Mouse (Mus musculus): Measurements from ENCODE around the gene Kcnb1. TPM values are rescaled to one million over a fixed set of nuclear protein-coding genes. Genes with fewer than 3 reads are reported as not detected.

The Kcnb1 gene
- polyA plus RNA-seq, 1 experiment from 2014 or later, result 0.24 TPM

DNA sequence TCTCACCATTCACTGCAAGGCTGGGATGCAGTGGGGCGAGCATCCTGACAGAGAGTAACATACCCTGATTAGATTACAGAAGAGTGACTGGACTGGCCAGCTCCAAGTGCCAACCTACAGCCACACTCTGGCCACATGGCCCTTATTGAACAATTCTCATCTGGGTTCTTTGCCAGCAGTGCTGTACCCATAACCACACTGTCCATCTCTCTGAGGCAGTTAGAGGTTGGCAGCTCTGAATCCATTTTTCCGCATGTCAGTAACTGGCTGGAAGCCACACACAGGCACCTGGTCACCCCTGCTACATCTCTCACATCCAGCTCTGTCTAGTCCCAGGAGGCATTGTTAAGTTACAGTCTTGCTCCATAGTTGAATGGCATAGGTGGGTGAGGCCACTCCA lies 46.0 kb downstream of the Kcnb1 start:
- Histone ChIP-seq H3K36me3 (no peaks in the 10 kb centered on the region), H3K4me1 (replicated peaks) (peaks cover 6% of the 10 kb centered on the region), H3K9ac (no peak overlapping the region), H3K4me2 (no peak overlapping the region), H3K4me3 (no peak overlapping the region), H3K9me3 (replicated peaks) (no peaks in the 10 kb centered on the region), H3K27me3 (replicated peaks) (peaks cover 30% of the 10 kb centered on the region), H3K27ac (ENCODE audit: poor library complexity, severe bottlenecking) (no peak overlapping the region)
- no peak for ATAC-seq (ENCODE audit: insufficient number of reproducible peaks, low FRiP score)
- WGBS, result 62% methylated on average over 2 of the region's 2 CpGs

DNA sequence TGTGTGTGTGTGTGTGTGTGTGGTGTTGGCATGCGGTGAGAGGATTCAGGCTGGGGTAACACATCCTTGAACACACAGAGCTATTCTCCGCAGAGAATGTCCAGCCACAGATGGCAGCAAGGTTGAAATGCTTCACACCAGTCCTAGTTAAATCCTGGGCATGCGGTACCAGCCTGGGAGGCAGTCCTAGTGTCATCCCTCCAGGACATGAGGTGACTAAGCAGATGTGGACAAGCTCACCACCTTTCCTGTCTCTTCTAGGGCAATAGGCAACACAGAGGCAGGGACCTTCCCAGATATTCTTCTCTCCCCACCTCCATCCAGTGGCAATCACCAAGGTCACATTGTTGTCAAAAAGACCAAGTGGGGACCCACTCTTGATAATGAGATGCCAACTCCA lies 47.7 kb downstream of the Kcnb1 start:
- no peak overlapping the region for H3K4me3 ChIP-seq
- WGBS, result 92% methylated on average over 3 of the region's 3 CpGs
- peaks cover 6% of the 10 kb centered on the region for H3K4me1 ChIP-seq (replicated peaks)
- H3K9ac ChIP-seq, result no peak overlapping the region
- peaks cover 30% of the 10 kb centered on the region for H3K27me3 ChIP-seq (replicated peaks)
- H3K9me3 ChIP-seq (replicated peaks), result no peaks in the 10 kb centered on the region
- no peak overlapping the region for H3K4me2 ChIP-seq
- H3K36me3 ChIP-seq, result no peaks in the 10 kb centered on the region
- ATAC-seq (ENCODE audit: insufficient number of reproducible peaks, low FRiP score), result 0 out of 2 replicates have a peak, but pooled peaks have one; percentile 65
- no peak overlapping the region for H3K27ac ChIP-seq (ENCODE audit: poor library complexity, severe bottlenecking)

DNA sequence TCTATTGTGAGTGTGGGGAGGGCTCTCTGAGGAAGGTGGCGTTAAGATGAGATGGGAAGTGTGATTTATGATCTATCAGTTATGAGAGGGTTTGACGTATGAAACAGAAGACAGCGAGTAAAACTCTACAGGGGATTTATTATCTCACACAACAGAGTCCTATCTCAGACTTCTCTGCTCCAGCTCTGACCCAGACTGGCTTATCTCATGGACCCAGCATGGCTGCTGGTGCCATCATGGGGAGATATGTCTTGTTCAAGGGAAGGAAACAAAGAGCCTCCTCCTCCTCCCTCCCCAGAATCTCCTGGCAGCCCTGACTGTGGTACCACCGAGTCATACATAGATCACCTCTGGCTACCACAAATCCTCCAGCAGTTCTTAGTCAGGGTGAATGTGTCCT lies 48.1 kb downstream of the Kcnb1 start:
- Histone ChIP-seq H3K9ac (no peak overlapping the region), H3K4me3 (no peak overlapping the region), H3K9me3 (replicated peaks) (no peaks in the 10 kb centered on the region), H3K4me2 (no peak overlapping the region), H3K27ac (ENCODE audit: poor library complexity, severe bottlenecking) (no peak overlapping the region), H3K27me3 (replicated peaks) (peaks cover 30% of the 10 kb centered on the region), H3K4me1 (replicated peaks) (peaks cover 6% of the 10 kb centered on the region), H3K36me3 (no peaks in the 10 kb centered on the region)
- ATAC-seq (ENCODE audit: insufficient number of reproducible peaks, low FRiP score), result peak; percentile 90
- WGBS, result 54% methylated on average over 4 of the region's 4 CpGs

DNA sequence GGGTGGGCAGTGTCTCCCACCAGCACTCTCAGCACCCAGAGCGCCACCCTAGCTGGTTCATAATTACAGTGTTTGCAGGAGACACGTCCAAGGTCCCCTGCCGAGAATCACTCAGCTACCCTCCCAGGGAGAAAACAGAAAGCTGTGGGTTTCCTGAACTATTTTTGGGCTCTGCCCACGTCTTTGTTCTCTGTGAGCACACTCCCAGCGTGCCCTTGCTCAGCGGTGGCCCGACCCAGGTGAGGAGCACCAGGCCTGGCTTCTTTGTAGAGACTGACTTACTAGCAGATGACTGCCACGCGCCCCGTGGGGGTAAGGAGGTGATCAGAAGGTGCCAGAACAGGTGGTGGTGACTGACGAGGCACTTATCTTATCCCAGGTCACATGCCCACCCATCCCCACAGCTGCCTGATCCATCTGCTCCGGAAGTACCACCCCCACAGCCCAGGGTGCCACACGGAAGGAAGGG lies 50.1 kb downstream of the Kcnb1 start:
- no peaks in the 10 kb centered on the region for H3K9me3 ChIP-seq (replicated peaks)
- peaks cover 7% of the 10 kb centered on the region for H3K4me1 ChIP-seq (replicated peaks)
- 35% methylated on average over 13 of the region's 13 CpGs for WGBS
- peaks cover 24% of the 10 kb centered on the region for H3K27me3 ChIP-seq (replicated peaks)
- no peak for ATAC-seq (ENCODE audit: insufficient number of reproducible peaks, low FRiP score)
- no peaks in the 10 kb centered on the region for H3K36me3 ChIP-seq
- H3K27ac ChIP-seq (ENCODE audit: poor library complexity, severe bottlenecking), result no peak overlapping the region
- H3K9ac ChIP-seq, result no peak overlapping the region
- no peak overlapping the region for H3K4me3 ChIP-seq
- H3K4me2 ChIP-seq, result no peak overlapping the region

- Histone ChIP-seq H3K9me3 (replicated peaks) (no peaks in the 10 kb centered on the region), H3K27ac (ENCODE audit: poor library complexity, severe bottlenecking) (no peak overlapping the region), H3K36me3 (no peaks in the 10 kb centered on the region), H3K27me3 (replicated peaks) (peaks cover 12% of the 10 kb centered on the region), H3K4me1 (replicated peaks) (peaks cover 18% of the 10 kb centered on the region), H3K4me2 (no peak overlapping the region), H3K9ac (no peak overlapping the region), H3K4me3 (no peak overlapping the region)
- 61% methylated on average over 6 of the region's 6 CpGs for WGBS
- ATAC-seq (ENCODE audit: insufficient number of reproducible peaks, low FRiP score), result no peak
These were observed 51.3 kb downstream of the Kcnb1 start for GRCm38 (mm10) chr2:167138611-167139010.

GRCm38 (mm10) chr2:167136909-167137308 lies 53.0 kb downstream of the Kcnb1 start:
- whole genome bisulfite sequencing, result 72% methylated on average over 14 of the region's 14 CpGs

DNA sequence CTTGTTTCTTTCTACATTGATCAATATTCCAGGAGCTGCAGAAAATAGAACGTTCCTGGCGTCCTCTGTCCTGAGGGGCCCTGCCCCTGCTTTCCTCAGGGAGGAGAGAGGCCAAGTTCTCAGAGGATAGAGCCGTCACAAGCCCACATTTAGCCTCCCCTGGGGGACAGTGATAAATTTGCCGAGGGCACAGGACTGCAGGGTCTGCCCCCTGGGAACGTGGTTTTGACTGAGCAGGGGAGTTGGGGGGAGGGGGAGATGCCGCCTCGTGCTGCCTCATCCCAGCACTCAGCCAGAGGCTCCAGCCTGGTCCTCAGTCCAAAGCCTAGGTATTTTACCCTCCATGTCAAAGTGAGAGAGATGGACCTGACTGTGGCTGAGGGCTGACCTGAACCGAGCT lies 57.9 kb downstream of the Kcnb1 start:
- Histone ChIP-seq H3K27ac (ENCODE audit: poor library complexity, severe bottlenecking) (no peak overlapping the region), H3K27me3 (replicated peaks) (peaks cover 31% of the 10 kb centered on the region), H3K9me3 (replicated peaks) (0 out of 2 replicates have a peak, but pooled peaks cover 1% of the 10 kb centered on the region), H3K4me3 (no peak overlapping the region), H3K4me1 (replicated peaks) (peaks cover 31% of the 10 kb centered on the region), H3K9ac (no peak overlapping the region), H3K36me3 (no peaks in the 10 kb centered on the region), H3K4me2 (no peak overlapping the region)
- no peak for ATAC-seq (ENCODE audit: insufficient number of reproducible peaks, low FRiP score)
- 30% methylated on average over 8 of the region's 8 CpGs for WGBS

More at GRCm38 (mm10) chr2:167136909-167137308, 53.0 kb downstream of the Kcnb1 start:
- Histone ChIP-seq H3K4me1 (replicated peaks) (peaks cover 18% of the 10 kb centered on the region), H3K27ac (ENCODE audit: poor library complexity, severe bottlenecking) (no peak overlapping the region), H3K27me3 (replicated peaks) (peaks cover 9% of the 10 kb centered on the region), H3K9me3 (replicated peaks) (no peaks in the 10 kb centered on the region), H3K4me3 (no peak overlapping the region), H3K4me2 (no peak overlapping the region), H3K9ac (no peak overlapping the region), H3K36me3 (no peaks in the 10 kb centered on the region)
- no peak for ATAC-seq (ENCODE audit: insufficient number of reproducible peaks, low FRiP score)

DNA sequence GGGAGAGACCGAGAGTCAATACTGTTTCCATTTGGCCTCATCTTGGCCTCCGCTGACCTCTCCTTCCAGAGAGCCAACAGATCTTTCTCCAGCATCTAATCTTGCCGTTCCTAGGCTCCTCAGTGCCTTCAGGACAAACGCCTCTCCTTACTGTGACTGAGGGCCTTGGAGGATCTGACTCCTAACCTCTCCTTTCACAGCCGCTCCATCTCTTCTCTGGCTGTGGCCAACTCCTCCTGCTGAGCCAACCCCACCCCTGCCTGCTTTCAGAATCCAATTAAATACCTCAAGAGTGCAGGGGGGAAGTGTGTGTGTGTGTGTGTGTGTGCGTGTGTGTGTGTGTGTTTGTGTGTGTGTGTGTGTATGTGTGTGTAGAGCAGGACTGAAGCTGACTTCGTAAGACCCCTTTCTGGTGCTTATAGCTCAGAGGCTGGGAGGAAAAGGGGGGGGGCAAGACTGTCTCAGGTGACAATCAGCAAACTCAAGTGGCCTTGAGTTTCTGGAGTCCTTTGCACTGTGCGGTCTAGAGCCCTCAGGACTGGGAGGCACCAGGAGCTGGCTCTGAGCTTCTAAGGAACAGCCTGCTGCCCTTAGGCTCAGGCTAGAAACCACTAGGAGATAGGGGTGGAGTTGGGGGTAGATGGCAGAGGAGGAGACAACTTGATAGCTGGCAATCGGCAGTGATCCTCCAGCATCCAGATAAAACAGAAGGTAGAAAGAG lies 59.7 kb downstream of the Kcnb1 start:
- 39% methylated on average over 9 of the region's 9 CpGs for WGBS
- H3K27ac ChIP-seq (ENCODE audit: poor library complexity, severe bottlenecking), result no peak overlapping the region
- peaks cover 22% of the 10 kb centered on the region for H3K27me3 ChIP-seq (replicated peaks)
- 0 out of 2 replicates have a peak, but pooled peaks cover 3% of the 10 kb centered on the region for H3K9me3 ChIP-seq (replicated peaks)
- no peak overlapping the region for H3K4me3 ChIP-seq
- no peak for ATAC-seq (ENCODE audit: insufficient number of reproducible peaks, low FRiP score)
- H3K36me3 ChIP-seq, result no peaks in the 10 kb centered on the region
- peak overlapping the region; percentile 70 for H3K4me2 ChIP-seq
- H3K9ac ChIP-seq, result no peak overlapping the region
- H3K4me1 ChIP-seq (replicated peaks), result peaks cover 31% of the 10 kb centered on the region

DNA sequence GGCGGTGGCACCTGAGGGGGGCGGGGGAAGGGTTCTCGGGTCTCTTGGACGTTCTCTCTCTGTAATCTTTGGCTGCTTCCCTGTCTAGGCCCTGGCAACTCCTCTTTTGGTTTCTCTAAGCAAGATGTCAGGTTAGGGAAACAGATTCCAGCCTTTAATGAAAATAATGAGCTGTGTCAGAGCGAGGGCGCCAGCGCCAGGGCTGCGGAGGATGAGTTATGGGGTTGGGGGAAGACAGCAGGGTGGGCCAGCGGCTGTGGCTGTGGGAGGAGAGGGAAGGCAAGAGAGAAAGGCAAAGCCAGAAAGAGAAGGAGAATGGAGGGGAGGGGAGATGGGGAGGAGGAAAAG lies 60.4 kb downstream of the Kcnb1 start:
- Histone ChIP-seq H3K27me3 (replicated peaks) (peaks cover 25% of the 10 kb centered on the region), H3K9me3 (replicated peaks) (0 out of 2 replicates have a peak, but pooled peaks cover 3% of the 10 kb centered on the region), H3K36me3 (no peaks in the 10 kb centered on the region), H3K27ac (ENCODE audit: poor library complexity, severe bottlenecking) (no peak overlapping the region), H3K9ac (peak overlapping the region; percentile 52; the same call in 1 of the 2 replicates), H3K4me1 (replicated peaks) (peaks cover 28% of the 10 kb centered on the region), H3K4me3 (peak overlapping the region; percentile 39), H3K4me2 (peak overlapping the region; percentile 70)
- WGBS, result 25% methylated on average over 9 of the region's 9 CpGs
- ATAC-seq (ENCODE audit: insufficient number of reproducible peaks, low FRiP score), result no peak

- H3K27ac ChIP-seq (ENCODE audit: poor library complexity, severe bottlenecking), result no peak overlapping the region
- H3K9me3 ChIP-seq (replicated peaks), result 0 out of 2 replicates have a peak, but pooled peaks cover 3% of the 10 kb centered on the region
- H3K4me3 ChIP-seq, result peak overlapping the region; percentile 39
- peaks cover 23% of the 10 kb centered on the region for H3K4me1 ChIP-seq (replicated peaks)
- peak overlapping the region; percentile 52; the same call in 1 of the 2 replicates for H3K9ac ChIP-seq
- peak overlapping the region; percentile 70 for H3K4me2 ChIP-seq
- no peaks in the 10 kb centered on the region for H3K36me3 ChIP-seq
- peak; percentile 56 for ATAC-seq (ENCODE audit: insufficient number of reproducible peaks, low FRiP score)
- WGBS, result 36% methylated on average over 20 of the region's 20 CpGs
- H3K27me3 ChIP-seq (replicated peaks), result peaks cover 25% of the 10 kb centered on the region
These were observed 61.0 kb downstream of the Kcnb1 start for GRCm38 (mm10) chr2:167128699-167129607.

DNA sequence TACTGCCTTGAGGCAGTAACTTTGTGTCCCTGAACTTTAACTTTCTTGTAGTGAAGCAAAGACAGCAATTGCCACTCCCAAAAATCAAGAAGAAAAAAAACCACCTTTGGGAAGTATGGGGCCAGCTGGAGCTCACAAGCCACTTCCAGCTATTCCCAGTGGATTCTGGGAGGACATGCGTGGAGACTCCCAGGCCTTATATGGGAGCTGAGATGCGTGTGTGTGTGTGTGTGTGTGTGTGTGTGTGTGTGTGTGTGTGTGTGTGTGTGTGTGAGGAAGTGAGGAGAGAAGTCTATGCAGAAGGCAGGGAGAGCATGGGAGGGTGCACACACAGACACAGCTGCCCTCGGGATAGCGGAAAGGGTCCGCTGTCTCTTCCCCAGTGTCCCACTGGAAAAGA lies 62.6 kb downstream of the Kcnb1 start:
- H3K9ac ChIP-seq, result no peak overlapping the region
- peaks cover 25% of the 10 kb centered on the region for H3K27me3 ChIP-seq (replicated peaks)
- H3K36me3 ChIP-seq, result no peaks in the 10 kb centered on the region
- H3K4me2 ChIP-seq, result no peak overlapping the region
- 0 out of 2 replicates have a peak, but pooled peaks cover 3% of the 10 kb centered on the region for H3K9me3 ChIP-seq (replicated peaks)
- 86% methylated on average over 5 of the region's 5 CpGs for WGBS
- H3K4me1 ChIP-seq (replicated peaks), result peaks cover 28% of the 10 kb centered on the region
- H3K27ac ChIP-seq (ENCODE audit: poor library complexity, severe bottlenecking), result no peak overlapping the region
- ATAC-seq (ENCODE audit: insufficient number of reproducible peaks, low FRiP score), result no peak
- H3K4me3 ChIP-seq, result no peak overlapping the region
